Mouse (Mus musculus): ENCODE data around the gene Sh3bp1. TPM values are rescaled to one million over a fixed set of nuclear protein-coding genes. Genes with fewer than 3 reads are reported as not detected.

The Sh3bp1 gene
- polyA plus RNA-seq, 1 experiment from 2014 or later, result 2.9 TPM

DNA sequence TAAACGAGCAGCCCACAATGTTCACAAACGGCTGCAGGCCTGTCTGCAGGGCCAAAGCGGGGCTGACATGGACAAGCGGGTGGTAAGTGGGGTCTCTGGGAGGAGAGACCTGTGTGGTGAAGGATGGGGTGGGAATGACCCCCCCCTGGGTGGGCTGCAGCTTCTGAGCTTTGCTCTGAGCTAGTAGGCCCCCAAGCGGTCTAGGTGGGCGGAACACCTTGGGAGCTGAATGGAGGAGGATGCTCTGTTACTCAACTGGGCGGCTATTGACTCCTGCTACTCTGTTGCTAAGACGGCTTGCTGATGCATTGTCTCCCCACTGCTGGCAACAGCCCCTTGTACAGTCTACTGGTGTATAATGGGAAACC is 1.8 kb downstream of the Sh3bp1 start:
- no peaks in the 10 kb centered on the region for H3K9me3 ChIP-seq (ENCODE audit: control insufficient read depth, low read length)
- H3K36me3 ChIP-seq (ENCODE audit: control insufficient read depth, insufficient read depth, low read length), result no peaks in the 10 kb centered on the region
- H3K4me2 ChIP-seq (ENCODE audit: low read length), result no peak overlapping the region
- H3K27me3 ChIP-seq (ENCODE audit: control insufficient read depth, insufficient read depth, low read length), result peaks cover 11% of the 10 kb centered on the region; the same call in 1 of the 2 replicates
- ATAC-seq (ENCODE audit: low FRiP score, low TSS enrichment), result no peak
- no peak overlapping the region for H3K9ac ChIP-seq (replicated peaks; ENCODE audit: low read length)
- no peak overlapping the region for H3K4me3 ChIP-seq (replicated peaks; ENCODE audit: low read depth, low read length)
- DNase-seq, result no peak
- no peak overlapping the region for H3K27ac ChIP-seq (replicated peaks; ENCODE audit: low read depth, low read length)
- peaks cover 8% of the 10 kb centered on the region; the same call in 1 of the 2 replicates for H3K4me1 ChIP-seq (ENCODE audit: control insufficient read depth, insufficient read depth, low read length)
- 38% methylated on average over 8 of the region's 8 CpGs for WGBS

DNA sequence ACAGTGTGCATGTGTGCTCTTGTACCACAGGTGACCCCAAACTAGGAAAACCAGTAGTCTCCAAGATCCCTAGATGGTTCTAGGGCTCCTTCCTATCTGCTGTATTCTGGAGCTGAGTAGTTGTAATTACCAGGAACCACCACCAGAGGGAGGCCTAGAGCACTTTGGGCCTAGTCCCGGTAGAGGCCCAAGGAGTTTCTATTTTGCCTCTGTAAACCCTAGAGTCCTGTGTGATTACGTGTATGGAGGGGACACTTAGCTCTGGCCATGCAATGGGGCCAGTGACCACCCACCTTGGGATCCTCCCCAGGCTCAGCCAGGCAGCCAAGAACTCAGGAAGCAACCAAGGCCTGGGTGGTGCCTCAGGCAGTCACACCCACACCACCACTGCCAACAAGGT is 3.7 kb downstream of the Sh3bp1 start:
- H3K27ac ChIP-seq (replicated peaks; ENCODE audit: low read depth, low read length), result no peak overlapping the region
- no peak overlapping the region for H3K4me2 ChIP-seq (ENCODE audit: low read length)
- DNase-seq (peak; percentile 89), ATAC-seq (ENCODE audit: low FRiP score, low TSS enrichment) (peak; percentile 37; the same call in 1 of the 2 replicates)
- no peak overlapping the region for H3K9ac ChIP-seq (replicated peaks; ENCODE audit: low read length)
- H3K4me1 ChIP-seq (ENCODE audit: control insufficient read depth, insufficient read depth, low read length), result peaks cover 8% of the 10 kb centered on the region; the same call in 1 of the 2 replicates
- H3K4me3 ChIP-seq (replicated peaks; ENCODE audit: low read depth, low read length), result no peak overlapping the region
- H3K27me3 ChIP-seq (ENCODE audit: control insufficient read depth, insufficient read depth, low read length), result peaks cover 11% of the 10 kb centered on the region; the same call in 1 of the 2 replicates
- WGBS, result 11% methylated on average over 2 of the region's 2 CpGs
- H3K36me3 ChIP-seq (ENCODE audit: control insufficient read depth, insufficient read depth, low read length), result no peaks in the 10 kb centered on the region
- no peaks in the 10 kb centered on the region for H3K9me3 ChIP-seq (ENCODE audit: control insufficient read depth, low read length)

DNA sequence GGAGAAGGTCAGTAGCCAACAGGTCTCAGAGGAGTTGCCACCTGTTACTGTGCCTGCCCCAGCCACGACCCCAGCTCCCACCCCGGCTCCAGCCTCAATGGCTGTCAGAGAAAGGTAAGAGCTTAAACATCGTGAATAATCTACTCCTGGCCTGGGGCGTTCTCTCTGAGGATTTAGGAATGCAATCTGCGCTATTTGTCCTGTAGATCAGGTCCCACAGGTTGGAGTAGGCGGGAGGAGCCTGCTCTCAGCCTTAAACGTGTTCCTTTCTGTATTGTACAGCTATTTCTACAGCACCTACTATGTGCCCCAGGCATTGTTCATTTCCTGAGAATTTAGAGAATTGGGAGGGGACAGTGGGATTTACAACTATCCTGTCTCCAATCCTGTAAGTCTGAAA is 8.8 kb downstream of the Sh3bp1 start:
- no peaks in the 10 kb centered on the region for H3K9me3 ChIP-seq (ENCODE audit: control insufficient read depth, low read length)
- H3K9ac ChIP-seq (replicated peaks; ENCODE audit: low read length), result no peak overlapping the region
- H3K27ac ChIP-seq (replicated peaks; ENCODE audit: low read depth, low read length), result no peak overlapping the region
- 87% methylated on average over 7 of the region's 7 CpGs for WGBS
- H3K4me3 ChIP-seq (replicated peaks; ENCODE audit: low read depth, low read length), result no peak overlapping the region
- no peaks in the 10 kb centered on the region for H3K27me3 ChIP-seq (ENCODE audit: control insufficient read depth, insufficient read depth, low read length)
- no peak for DNase-seq
- H3K4me1 ChIP-seq (ENCODE audit: control insufficient read depth, insufficient read depth, low read length), result peaks cover 5% of the 10 kb centered on the region; the same call in 1 of the 2 replicates
- no peak overlapping the region for H3K4me2 ChIP-seq (ENCODE audit: low read length)
- no peak for ATAC-seq (ENCODE audit: low FRiP score, low TSS enrichment)
- no peaks in the 10 kb centered on the region for H3K36me3 ChIP-seq (ENCODE audit: control insufficient read depth, insufficient read depth, low read length)

DNA sequence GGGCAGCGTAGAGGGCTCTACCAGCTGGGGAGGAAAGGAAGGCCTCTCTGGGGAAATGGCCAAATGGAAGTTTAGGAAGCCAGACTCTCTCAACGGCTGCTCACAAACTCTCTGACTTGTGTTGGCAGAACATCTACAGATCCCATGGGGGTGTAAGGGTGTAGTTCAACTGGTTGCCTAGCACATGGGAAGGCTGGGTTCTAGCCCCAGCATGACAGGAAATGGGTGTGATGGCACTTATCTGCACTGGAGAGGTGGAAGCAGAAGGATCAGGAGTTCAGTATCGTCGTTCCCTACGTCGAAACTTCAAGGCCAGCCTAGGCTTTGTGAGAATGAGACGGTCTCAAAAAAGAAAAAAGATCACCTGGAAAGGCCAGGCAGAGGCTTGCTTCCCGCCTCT is 9.4 kb downstream of the Sh3bp1 start:
- no peak for DNase-seq
- no peak for ATAC-seq (ENCODE audit: low FRiP score, low TSS enrichment)
- no peak overlapping the region for H3K27ac ChIP-seq (replicated peaks; ENCODE audit: low read depth, low read length)
- H3K9me3 ChIP-seq (ENCODE audit: control insufficient read depth, low read length), result no peaks in the 10 kb centered on the region
- H3K4me1 ChIP-seq (ENCODE audit: control insufficient read depth, insufficient read depth, low read length), result peaks cover 5% of the 10 kb centered on the region; the same call in 1 of the 2 replicates
- WGBS, result 91% methylated on average over 8 of the region's 8 CpGs
- H3K36me3 ChIP-seq (ENCODE audit: control insufficient read depth, insufficient read depth, low read length), result no peaks in the 10 kb centered on the region
- no peak overlapping the region for H3K4me2 ChIP-seq (ENCODE audit: low read length)
- H3K4me3 ChIP-seq (replicated peaks; ENCODE audit: low read depth, low read length), result no peak overlapping the region
- H3K9ac ChIP-seq (replicated peaks; ENCODE audit: low read length), result no peak overlapping the region
- no peaks in the 10 kb centered on the region for H3K27me3 ChIP-seq (ENCODE audit: control insufficient read depth, insufficient read depth, low read length)

DNA sequence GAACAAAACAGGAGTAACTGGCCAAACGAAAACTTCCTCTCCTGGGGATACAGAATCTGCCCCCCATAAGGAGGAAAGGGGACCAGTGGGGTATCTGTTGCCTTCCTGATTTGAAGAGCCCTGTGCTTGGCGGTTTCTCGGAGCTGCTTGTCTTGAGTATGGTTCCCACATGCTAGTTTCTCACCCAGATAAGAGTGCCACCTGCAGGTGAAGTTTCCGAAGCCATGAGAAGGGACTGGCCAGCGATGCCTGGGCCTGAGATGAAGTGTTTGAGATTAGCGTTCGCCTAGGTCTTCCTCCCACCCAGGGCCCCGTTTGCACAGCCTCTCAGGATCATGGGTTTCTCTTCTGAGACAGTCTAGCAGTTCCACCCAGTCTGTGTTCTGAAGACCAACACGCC is 12.5 kb downstream of the Sh3bp1 start:
- WGBS, result 32% methylated on average over 9 of the region's 9 CpGs
- Histone ChIP-seq H3K9ac (replicated peaks; ENCODE audit: low read length) (no peak overlapping the region), H3K4me3 (replicated peaks; ENCODE audit: low read depth, low read length) (no peak overlapping the region), H3K4me2 (ENCODE audit: low read length) (no peak overlapping the region), H3K36me3 (ENCODE audit: control insufficient read depth, insufficient read depth, low read length) (no peaks in the 10 kb centered on the region), H3K27me3 (ENCODE audit: control insufficient read depth, insufficient read depth, low read length) (no peaks in the 10 kb centered on the region), H3K4me1 (ENCODE audit: control insufficient read depth, insufficient read depth, low read length) (peaks cover 26% of the 10 kb centered on the region), H3K9me3 (ENCODE audit: control insufficient read depth, low read length) (no peaks in the 10 kb centered on the region), H3K27ac (replicated peaks; ENCODE audit: low read depth, low read length) (no peak overlapping the region)
- peak; percentile 73 for DNase-seq
- no peak for ATAC-seq (ENCODE audit: low FRiP score, low TSS enrichment)

DNA sequence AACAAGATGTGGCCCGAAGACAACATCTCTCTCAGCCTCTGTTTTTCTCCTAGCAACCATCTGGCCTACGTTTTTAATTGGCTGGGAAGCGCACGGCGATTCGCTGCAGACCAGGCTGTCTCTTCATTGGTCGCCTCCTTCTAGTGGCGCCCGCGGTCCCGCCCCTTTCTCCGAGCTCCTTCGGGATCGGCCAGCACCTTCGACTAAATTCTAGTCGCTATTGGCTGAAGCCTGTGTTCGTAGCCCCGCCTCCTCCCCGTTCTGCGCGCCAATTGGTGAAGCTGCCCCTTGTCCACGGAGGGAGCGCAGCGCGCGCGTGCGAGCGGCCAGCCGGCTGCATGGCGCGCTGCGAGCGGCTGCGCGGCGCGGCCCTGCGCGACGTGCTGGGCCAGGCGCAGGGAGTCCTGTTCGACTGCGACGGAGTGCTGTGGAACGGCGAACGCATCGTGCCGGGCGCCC is 14.1 kb downstream of the Sh3bp1 start, which contains the start of gene Pdxp:
Gene Pdxp, plus strand, starts transcription at position 288 of the 459 bp plus-strand sequence.
- Histone ChIP-seq H3K4me2 (ENCODE audit: low read length) (peak within 1 kb of the TSS; percentile 87), H3K4me1 (ENCODE audit: control insufficient read depth, insufficient read depth, low read length) (peaks cover 26% of the 10 kb centered on the region), H3K27ac (replicated peaks; ENCODE audit: low read depth, low read length) (peak within 1 kb of the TSS; percentile 96), H3K9me3 (ENCODE audit: control insufficient read depth, low read length) (no peaks in the 10 kb centered on the region), H3K36me3 (ENCODE audit: control insufficient read depth, insufficient read depth, low read length) (peaks cover 8% of the 10 kb centered on the region; the same call in 1 of the 2 replicates), H3K9ac (replicated peaks; ENCODE audit: low read length) (peak within 1 kb of the TSS; percentile 84), H3K4me3 (replicated peaks; ENCODE audit: low read depth, low read length) (peak within 1 kb of the TSS; percentile 77), H3K27me3 (ENCODE audit: control insufficient read depth, insufficient read depth, low read length) (no peaks in the 10 kb centered on the region)
- ATAC-seq (ENCODE audit: low FRiP score, low TSS enrichment) (peak; percentile 92), DNase-seq (peak; percentile 99)
- WGBS, result under 1% methylated on average over 51 of the region's 51 CpGs

DNA sequence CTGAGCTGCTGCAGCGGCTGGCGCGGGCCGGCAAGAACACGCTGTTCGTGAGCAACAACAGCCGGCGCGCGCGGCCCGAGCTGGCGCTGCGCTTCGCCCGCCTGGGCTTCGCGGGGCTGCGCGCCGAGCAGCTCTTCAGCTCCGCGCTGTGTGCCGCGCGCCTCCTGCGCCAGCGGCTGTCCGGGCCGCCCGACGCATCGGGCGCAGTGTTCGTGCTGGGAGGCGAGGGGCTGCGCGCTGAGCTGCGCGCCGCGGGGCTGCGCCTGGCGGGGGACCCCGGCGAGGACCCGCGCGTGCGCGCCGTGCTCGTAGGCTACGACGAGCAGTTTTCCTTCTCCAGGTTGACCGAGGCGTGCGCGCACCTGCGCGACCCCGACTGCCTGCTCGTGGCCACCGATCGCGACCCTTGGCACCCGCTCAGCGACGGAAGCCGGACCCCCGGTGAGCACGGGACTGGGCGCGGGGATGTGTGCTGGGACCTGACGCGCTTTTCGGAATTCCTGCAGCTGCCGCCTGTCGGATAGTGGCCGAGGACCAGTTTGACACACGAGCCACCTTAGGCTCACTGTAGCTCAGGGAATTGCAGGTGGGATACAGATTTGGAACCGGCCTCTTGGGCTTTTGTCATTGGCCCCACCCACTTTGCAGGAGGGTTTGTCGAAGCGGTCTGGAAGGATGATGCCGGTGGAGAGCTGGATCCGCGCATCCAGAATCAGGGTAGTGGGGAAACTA is 14.7 kb downstream of the Sh3bp1 start:
- DNase-seq, result peak; percentile 87
- peak; percentile 74 for ATAC-seq (ENCODE audit: low FRiP score, low TSS enrichment)
- peak overlapping the region; percentile 96 for H3K27ac ChIP-seq (replicated peaks; ENCODE audit: low read depth, low read length)
- H3K4me3 ChIP-seq (replicated peaks; ENCODE audit: low read depth, low read length), result peak overlapping the region; percentile 77
- peak overlapping the region; percentile 84 for H3K9ac ChIP-seq (replicated peaks; ENCODE audit: low read length)
- peak overlapping the region; percentile 87 for H3K4me2 ChIP-seq (ENCODE audit: low read length)
- H3K4me1 ChIP-seq (ENCODE audit: control insufficient read depth, insufficient read depth, low read length), result peaks cover 26% of the 10 kb centered on the region
- H3K36me3 ChIP-seq (ENCODE audit: control insufficient read depth, insufficient read depth, low read length), result peaks cover 14% of the 10 kb centered on the region
- no peaks in the 10 kb centered on the region for H3K9me3 ChIP-seq (ENCODE audit: control insufficient read depth, low read length)
- no peaks in the 10 kb centered on the region for H3K27me3 ChIP-seq (ENCODE audit: control insufficient read depth, insufficient read depth, low read length)
- under 1% methylated on average over 85 of the region's 87 CpGs for WGBS

DNA sequence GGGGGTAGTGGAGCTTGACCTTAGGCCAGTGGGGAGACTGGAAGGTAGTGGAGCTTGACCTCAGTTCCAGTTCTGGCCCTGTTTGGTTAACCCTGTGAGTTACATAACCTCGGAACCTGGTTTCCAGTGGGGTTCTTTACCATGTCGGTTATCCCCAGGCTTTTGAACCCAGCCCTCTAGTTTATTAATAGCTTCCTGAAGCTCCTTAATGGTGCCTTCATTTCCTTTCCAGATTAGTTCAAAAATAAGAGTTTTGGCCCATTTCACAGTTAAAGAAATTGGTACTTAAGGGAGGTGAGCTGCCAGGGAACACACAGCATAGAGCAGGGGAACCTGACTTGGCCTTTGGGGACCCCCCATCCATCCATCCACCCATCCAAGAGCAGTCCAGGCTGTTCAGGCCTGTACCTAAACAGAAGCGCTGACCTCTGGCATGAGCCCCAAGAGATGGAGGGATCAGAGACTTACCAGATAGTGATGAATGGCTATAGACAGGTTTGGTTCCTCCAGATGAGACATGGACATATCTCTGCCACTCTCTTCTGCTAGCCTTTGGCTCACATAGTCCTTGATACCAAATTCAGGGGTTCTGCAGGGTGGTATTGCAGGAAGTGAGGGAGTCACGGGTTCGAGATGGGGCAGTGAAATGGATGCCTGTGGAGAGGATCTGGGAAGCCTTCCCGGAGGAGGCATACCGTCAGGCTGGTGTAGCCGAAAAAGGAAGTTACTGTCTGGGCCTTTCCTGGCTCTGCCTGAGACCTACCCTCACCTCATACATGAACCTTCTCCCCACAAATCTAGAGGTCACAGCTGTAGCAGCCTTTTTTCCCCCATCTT is 15.5 kb downstream of the Sh3bp1 start:
- 49% methylated on average over 8 of the region's 8 CpGs for WGBS
- peak overlapping the region; percentile 96 for H3K27ac ChIP-seq (replicated peaks; ENCODE audit: low read depth, low read length)
- H3K4me3 ChIP-seq (replicated peaks; ENCODE audit: low read depth, low read length), result peak overlapping the region; percentile 77
- H3K36me3 ChIP-seq (ENCODE audit: control insufficient read depth, insufficient read depth, low read length), result peaks cover 21% of the 10 kb centered on the region
- DNase-seq (no peak), ATAC-seq (ENCODE audit: low FRiP score, low TSS enrichment) (no peak)
- no peaks in the 10 kb centered on the region for H3K9me3 ChIP-seq (ENCODE audit: control insufficient read depth, low read length)
- H3K4me1 ChIP-seq (ENCODE audit: control insufficient read depth, insufficient read depth, low read length), result peaks cover 26% of the 10 kb centered on the region
- H3K9ac ChIP-seq (replicated peaks; ENCODE audit: low read length), result peak overlapping the region; percentile 84
- peak overlapping the region; percentile 87 for H3K4me2 ChIP-seq (ENCODE audit: low read length)
- no peaks in the 10 kb centered on the region for H3K27me3 ChIP-seq (ENCODE audit: control insufficient read depth, insufficient read depth, low read length)

Measured in midbrain, embryonic 14.5 days (tissue).